Mouse (Mus musculus): Measurements from ENCODE around the gene Vgll4. TPM values are rescaled to one million over a fixed set of nuclear protein-coding genes. Genes with fewer than 3 reads are reported as not detected.

Vgll4 gene
- polyA plus RNA-seq, 1 experiment from 2014 or later, result 66.2 TPM

DNA sequence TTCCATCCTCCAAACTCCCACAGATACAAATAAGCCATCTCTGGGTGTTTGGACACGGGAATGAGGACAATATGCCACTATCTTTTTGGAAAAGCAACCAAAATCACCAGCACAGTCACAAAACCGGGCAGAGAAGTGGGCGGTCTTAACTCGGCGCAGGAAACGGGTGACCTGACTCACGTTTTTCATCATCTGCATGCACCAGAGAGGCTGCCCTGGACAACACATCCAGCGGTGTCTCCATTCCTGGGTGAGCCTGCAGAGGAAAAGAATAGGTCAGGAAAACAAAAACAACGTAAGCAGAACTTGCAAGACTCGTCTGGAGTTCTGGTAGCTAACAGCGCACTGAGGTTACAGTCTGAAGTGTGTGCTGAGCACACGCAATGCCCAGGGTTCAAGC is 12.0 kb downstream of the Vgll4 start:
- Histone ChIP-seq H3K4me2 (replicated peaks) (no peak overlapping the region), H3K4me1 (replicated peaks) (peaks cover under 1% of the 10 kb centered on the region; the same call in 1 of the 2 replicates), H3K27me3 (0 out of 2 replicates have a peak, but pooled peaks cover 6% of the 10 kb centered on the region), H3K9me3 (no peaks in the 10 kb centered on the region), H3K9ac (replicated peaks) (no peak overlapping the region), H3K36me3 (no peaks in the 10 kb centered on the region), H3K4me3 (replicated peaks) (no peak overlapping the region), H3K27ac (no peak overlapping the region)
- WGBS, result 80% methylated on average over 12 of the region's 12 CpGs
- ATAC-seq, result no peak

DNA sequence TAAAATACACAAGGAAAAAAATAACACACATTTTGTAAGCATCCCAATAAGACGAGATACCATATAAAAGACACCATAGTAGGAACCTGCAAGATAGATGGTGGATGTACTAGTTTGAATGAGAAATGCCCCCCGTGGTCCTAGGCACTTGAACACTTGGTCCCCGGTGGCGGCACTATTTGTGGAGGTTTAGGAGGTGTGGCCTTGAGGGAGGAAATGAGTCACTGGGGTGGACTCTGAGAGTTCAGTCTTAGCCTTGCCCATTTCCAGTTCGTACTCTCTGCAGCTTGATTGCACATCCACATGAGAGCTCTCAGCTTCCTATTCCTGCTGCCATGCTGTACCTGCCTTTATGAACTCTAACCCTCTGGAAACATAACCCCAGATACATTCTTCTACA is 15.3 kb downstream of the Vgll4 start:
- no peak overlapping the region for H3K4me2 ChIP-seq (replicated peaks)
- no peak for ATAC-seq
- H3K36me3 ChIP-seq, result no peaks in the 10 kb centered on the region
- WGBS, result 87% methylated on average over 5 of the region's 5 CpGs
- H3K9me3 ChIP-seq, result no peaks in the 10 kb centered on the region
- H3K4me3 ChIP-seq (replicated peaks), result no peak overlapping the region
- H3K27me3 ChIP-seq, result 0 out of 2 replicates have a peak, but pooled peaks cover 6% of the 10 kb centered on the region
- H3K9ac ChIP-seq (replicated peaks), result no peak overlapping the region
- H3K27ac ChIP-seq, result no peak overlapping the region
- H3K4me1 ChIP-seq (replicated peaks), result peaks cover 8% of the 10 kb centered on the region; the same call in 1 of the 2 replicates

DNA sequence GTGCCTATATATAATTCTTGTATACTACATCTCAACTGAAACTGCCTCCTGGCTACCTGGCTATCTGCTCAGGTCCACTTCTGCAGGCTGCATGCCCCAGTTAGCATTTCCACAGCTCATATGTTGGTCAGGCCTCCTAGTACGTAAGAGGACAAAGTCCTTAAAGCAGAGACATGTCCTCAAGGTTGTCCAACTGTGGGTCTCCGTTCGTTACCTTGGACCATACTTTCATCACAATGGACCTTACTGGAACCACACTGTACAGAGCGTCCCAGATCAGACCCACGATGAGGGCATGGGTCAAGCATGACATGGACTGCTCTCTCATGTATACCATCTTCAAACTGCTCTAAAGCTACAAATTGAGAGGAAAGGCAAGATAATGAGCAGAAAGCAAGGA is 16.2 kb downstream of the Vgll4 start:
- no peak overlapping the region for H3K27ac ChIP-seq
- 93% methylated on average over 5 of the region's 5 CpGs for WGBS
- peaks cover 8% of the 10 kb centered on the region; the same call in 1 of the 2 replicates for H3K4me1 ChIP-seq (replicated peaks)
- ATAC-seq, result no peak
- H3K4me3 ChIP-seq (replicated peaks), result no peak overlapping the region
- H3K4me2 ChIP-seq (replicated peaks), result no peak overlapping the region
- H3K36me3 ChIP-seq, result no peaks in the 10 kb centered on the region
- 0 out of 2 replicates have a peak, but pooled peaks cover 3% of the 10 kb centered on the region for H3K27me3 ChIP-seq
- H3K9me3 ChIP-seq, result no peaks in the 10 kb centered on the region
- H3K9ac ChIP-seq (replicated peaks), result no peak overlapping the region

DNA sequence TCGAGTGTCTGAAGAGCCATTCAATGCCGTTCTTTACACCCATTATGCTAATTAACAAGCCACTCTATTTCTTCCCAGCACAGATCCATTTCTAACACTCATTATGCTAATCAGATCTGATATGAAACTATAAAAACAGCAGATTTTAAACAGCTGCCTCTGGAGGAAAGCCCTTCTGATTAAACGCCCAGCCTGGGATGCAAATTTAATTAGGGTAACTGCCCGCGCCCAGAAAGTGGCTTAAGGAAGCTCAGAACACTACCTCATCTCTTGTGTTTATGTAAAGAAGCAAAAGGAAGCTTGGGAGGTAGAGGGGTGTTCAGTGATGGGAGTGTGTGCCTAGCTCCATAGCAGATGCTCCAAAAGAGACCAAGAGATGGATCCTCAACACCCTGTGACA is 17.4 kb downstream of the Vgll4 start:
- 31% methylated on average over 5 of the region's 5 CpGs for WGBS
- peak; percentile 63 for ATAC-seq

DNA sequence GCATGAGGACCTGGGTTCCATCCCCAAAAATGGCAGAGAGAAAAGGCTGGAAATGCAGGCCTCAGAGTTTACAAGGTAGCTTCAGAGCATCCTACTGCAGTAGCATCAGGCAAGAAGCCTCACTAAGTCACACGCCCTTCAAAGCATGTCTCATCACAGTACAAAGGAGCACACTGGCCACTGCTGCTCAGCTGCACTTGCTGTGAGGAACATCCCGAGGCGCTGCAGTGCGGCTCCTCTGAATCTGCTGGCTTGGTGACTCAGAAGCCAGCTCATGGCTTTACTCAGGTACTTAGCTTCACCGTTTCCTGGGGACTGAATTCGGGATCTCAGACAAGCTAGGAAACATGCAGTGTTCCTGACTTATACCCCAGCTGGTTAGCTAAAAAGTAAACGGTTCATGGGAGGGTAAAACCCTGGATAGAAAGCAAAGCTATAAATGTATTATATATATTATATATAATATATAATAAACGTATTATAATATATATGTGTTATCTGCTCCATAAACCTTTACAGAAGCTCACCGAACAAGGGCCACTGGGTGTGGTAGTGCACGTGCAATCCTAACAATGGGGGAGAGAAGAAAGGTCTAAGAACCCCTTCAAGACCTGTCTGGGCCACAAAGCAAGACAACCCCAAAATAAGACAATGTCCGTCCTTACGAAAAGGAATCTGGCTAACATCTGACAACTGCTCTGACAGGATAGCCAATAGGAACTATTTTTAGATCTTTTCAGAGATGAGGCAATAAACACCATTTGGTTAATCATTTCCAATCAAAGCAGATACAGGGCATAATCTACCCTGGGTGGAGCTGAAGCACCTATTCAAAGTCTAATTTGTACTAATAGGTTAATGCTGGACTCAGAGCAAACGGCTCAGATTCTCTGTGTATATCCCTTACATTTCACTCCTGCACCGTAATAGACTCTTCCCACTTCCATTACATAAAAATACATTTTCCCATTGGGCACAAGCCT is 25.0 kb downstream of the Vgll4 start:
- H3K4me3 ChIP-seq (replicated peaks), result no peak overlapping the region
- 86% methylated on average over 14 of the region's 14 CpGs for WGBS
- H3K27ac ChIP-seq, result no peak overlapping the region
- H3K4me1 ChIP-seq (replicated peaks), result no peaks in the 10 kb centered on the region
- H3K4me2 ChIP-seq (replicated peaks), result no peak overlapping the region
- H3K9ac ChIP-seq (replicated peaks), result no peak overlapping the region
- no peaks in the 10 kb centered on the region for H3K27me3 ChIP-seq
- no peaks in the 10 kb centered on the region for H3K36me3 ChIP-seq
- H3K9me3 ChIP-seq, result no peaks in the 10 kb centered on the region
- no peak for ATAC-seq

More for the DNA sequence above, 17.4 kb downstream of the Vgll4 start:
- H3K4me1 ChIP-seq (replicated peaks), result peaks cover 8% of the 10 kb centered on the region; the same call in 1 of the 2 replicates
- H3K27me3 ChIP-seq, result 0 out of 2 replicates have a peak, but pooled peaks cover 2% of the 10 kb centered on the region
- H3K9me3 ChIP-seq, result no peaks in the 10 kb centered on the region
- no peaks in the 10 kb centered on the region for H3K36me3 ChIP-seq
- H3K9ac ChIP-seq (replicated peaks), result no peak overlapping the region
- no peak overlapping the region for H3K4me2 ChIP-seq (replicated peaks)
- peak overlapping the region; percentile 44; the same call in 1 of the 2 replicates for H3K27ac ChIP-seq
- H3K4me3 ChIP-seq (replicated peaks), result no peak overlapping the region

DNA sequence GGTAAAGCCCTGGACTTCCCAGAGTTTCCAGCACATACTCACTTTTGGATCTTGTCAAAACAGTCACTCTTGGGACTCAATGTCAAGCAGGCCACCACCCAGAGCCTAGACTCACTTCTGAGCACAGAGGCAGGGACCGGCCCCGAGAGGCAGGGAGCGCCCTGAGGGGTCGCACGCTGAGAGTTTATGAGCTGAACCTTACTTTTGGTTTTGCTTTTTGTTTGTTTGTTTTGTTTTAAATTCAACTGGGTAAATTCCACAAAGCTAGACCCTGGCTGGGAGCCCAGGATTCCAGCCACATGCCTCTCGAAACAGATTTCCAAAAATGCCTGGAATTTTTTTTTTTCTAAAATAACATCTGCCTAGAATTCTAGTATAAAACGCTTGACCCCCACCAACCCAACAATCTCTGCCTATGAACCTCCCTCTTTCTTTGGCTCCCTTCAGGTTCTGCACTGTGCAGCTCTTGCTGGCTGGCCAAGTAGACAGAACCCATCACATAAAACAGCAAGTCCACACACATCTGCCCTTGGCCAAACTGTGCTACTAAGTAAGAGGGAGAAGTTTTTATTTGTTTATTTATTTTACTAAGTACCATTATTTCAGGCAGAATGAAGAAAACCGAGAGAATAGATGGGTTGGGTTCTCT is 28.5 kb downstream of the Vgll4 start:
- no peak overlapping the region for H3K4me2 ChIP-seq (replicated peaks)
- WGBS, result 83% methylated on average over 8 of the region's 8 CpGs
- no peaks in the 10 kb centered on the region for H3K27me3 ChIP-seq
- H3K9ac ChIP-seq (replicated peaks), result no peak overlapping the region
- H3K27ac ChIP-seq, result no peak overlapping the region
- ATAC-seq, result no peak
- H3K4me3 ChIP-seq (replicated peaks), result no peak overlapping the region
- no peaks in the 10 kb centered on the region for H3K36me3 ChIP-seq
- no peaks in the 10 kb centered on the region for H3K4me1 ChIP-seq (replicated peaks)
- no peaks in the 10 kb centered on the region for H3K9me3 ChIP-seq

DNA sequence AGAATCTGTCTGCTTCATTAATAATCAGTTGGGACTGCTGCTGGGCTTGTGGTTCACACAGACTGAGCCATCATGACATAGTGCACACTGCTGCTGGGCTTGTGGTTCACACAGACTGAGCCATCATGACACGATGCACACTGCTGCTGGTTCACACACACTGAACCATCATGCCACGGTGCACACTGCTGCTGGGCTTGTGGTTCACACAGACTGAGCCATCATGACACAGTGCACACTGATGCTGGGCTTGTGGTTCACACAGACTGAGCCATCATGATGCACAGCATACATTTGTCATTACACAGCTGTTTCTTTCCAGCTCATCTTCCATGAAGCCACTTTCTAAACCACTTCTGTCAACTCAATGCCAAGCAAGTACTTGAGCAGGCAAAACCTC is 30.1 kb downstream of the Vgll4 start:
- H3K27ac ChIP-seq, result no peak overlapping the region
- no peak overlapping the region for H3K4me3 ChIP-seq (replicated peaks)
- H3K4me1 ChIP-seq (replicated peaks), result no peaks in the 10 kb centered on the region
- H3K4me2 ChIP-seq (replicated peaks), result no peak overlapping the region
- 91% methylated on average over 2 of the region's 2 CpGs for WGBS
- ATAC-seq, result no peak
- H3K9ac ChIP-seq (replicated peaks), result no peak overlapping the region
- no peaks in the 10 kb centered on the region for H3K27me3 ChIP-seq
- H3K9me3 ChIP-seq, result no peaks in the 10 kb centered on the region
- H3K36me3 ChIP-seq, result no peaks in the 10 kb centered on the region

DNA sequence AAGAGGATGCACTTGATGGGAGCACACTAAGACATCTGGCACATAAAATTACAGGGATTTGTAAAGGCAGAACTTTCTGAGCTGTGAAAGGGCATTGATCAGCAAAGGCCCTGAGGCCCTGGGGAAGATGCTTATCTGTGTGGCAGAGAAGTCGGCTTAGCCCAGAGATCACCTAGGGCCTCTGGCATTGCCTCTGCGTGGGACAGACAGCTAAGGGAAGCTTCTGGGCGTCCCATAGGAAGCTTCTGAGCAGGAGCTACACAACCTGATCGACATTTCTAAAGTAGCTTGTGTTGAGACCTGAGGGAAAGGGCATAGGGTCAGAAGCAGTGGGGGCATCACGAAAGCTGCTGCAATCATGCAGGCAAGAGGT is 32.9 kb downstream of the Vgll4 start:
- Histone ChIP-seq H3K9ac (replicated peaks) (no peak overlapping the region), H3K4me1 (replicated peaks) (no peaks in the 10 kb centered on the region), H3K4me3 (replicated peaks) (no peak overlapping the region), H3K36me3 (no peaks in the 10 kb centered on the region), H3K4me2 (replicated peaks) (no peak overlapping the region), H3K27me3 (no peaks in the 10 kb centered on the region), H3K9me3 (no peaks in the 10 kb centered on the region), H3K27ac (no peak overlapping the region)
- no peak for ATAC-seq
- 83% methylated on average over 5 of the region's 5 CpGs for WGBS

DNA sequence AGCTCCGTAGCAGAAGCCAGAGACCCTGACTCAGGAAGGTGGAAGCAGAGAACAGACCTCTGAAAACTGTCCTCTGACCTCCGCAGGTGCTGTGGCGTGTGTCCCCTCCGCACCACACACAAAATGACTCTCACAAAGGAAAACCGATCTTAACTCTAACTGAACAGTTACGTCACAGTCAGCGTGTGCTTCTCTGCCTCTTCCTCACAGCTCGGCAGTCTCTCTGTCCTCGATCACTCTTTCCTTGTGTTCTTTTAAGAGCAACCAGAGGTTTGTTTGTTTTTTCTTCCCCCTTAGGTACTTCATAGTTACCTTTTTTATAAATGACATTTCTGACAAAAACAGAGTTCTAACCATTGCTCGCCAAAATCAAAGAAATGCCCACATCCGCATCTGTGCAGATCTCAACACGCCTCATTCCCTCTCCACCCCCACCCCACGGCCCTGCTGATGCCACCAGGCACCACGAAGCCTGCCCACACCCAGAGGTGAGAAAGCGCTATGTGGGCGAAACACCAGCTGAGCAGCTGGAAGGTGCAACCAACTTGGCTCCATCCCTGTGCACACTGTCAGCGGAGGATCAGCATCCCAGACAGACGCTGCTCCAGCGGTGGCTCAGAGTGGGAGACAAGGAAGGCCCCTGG is 33.4 kb downstream of the Vgll4 start:
- 87% methylated on average over 19 of the region's 19 CpGs for WGBS
- Histone ChIP-seq H3K36me3 (no peaks in the 10 kb centered on the region), H3K27ac (no peak overlapping the region), H3K4me1 (replicated peaks) (peaks cover 5% of the 10 kb centered on the region), H3K4me2 (replicated peaks) (no peak overlapping the region), H3K27me3 (no peaks in the 10 kb centered on the region), H3K9ac (replicated peaks) (no peak overlapping the region), H3K4me3 (replicated peaks) (no peak overlapping the region), H3K9me3 (no peaks in the 10 kb centered on the region)
- no peak for ATAC-seq

DNA sequence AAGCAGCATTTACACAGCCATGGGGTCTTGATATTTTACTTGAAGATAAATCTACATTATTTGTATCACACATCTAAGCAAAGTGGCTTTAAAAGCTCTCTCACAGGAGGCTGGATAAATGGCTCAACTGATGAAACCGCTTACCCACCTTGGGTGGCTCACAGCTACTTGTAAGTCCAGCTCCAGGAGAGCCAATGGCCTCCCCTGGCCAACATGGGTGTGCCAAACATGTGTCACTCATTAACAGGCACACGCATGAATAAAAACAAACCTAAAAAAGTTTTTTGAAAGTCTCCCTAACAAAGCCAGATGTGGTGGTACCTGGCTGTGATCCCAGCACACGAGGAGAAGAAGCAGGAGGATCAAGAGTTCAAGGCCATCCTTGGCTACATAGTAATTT is 34.4 kb downstream of the Vgll4 start:
- H3K4me2 ChIP-seq (replicated peaks), result no peak overlapping the region
- no peak for ATAC-seq
- WGBS, result 84% methylated on average over 3 of the region's 3 CpGs
- no peaks in the 10 kb centered on the region for H3K9me3 ChIP-seq
- no peak overlapping the region for H3K9ac ChIP-seq (replicated peaks)
- H3K36me3 ChIP-seq, result no peaks in the 10 kb centered on the region
- no peak overlapping the region for H3K27ac ChIP-seq
- H3K4me3 ChIP-seq (replicated peaks), result no peak overlapping the region
- no peaks in the 10 kb centered on the region for H3K27me3 ChIP-seq
- peaks cover 11% of the 10 kb centered on the region for H3K4me1 ChIP-seq (replicated peaks)

DNA sequence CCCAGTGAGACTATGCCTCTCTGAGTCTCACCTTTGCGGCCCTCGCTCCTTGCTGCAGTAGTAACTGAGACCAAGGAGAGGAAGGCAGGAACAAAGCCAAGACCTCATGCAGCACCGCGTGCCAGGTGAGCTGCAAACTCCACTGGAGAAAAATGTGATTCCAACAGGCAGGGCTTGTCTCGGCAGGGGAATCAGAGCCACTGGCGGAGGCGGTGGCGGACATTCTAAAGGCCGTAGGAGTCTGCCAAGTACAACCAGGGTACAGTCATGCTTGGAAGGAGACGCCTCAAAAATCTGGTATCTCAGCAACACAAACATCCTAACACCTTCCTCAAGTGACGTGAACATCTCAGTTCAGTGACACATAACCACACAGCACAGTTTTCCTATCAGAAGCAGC is 35.7 kb downstream of the Vgll4 start:
- H3K4me3 ChIP-seq (replicated peaks), result no peak overlapping the region
- no peak for ATAC-seq
- no peaks in the 10 kb centered on the region for H3K9me3 ChIP-seq
- no peak overlapping the region for H3K27ac ChIP-seq
- peaks cover 15% of the 10 kb centered on the region for H3K4me1 ChIP-seq (replicated peaks)
- 86% methylated on average over 11 of the region's 11 CpGs for WGBS
- no peaks in the 10 kb centered on the region for H3K27me3 ChIP-seq
- no peak overlapping the region for H3K9ac ChIP-seq (replicated peaks)
- no peaks in the 10 kb centered on the region for H3K36me3 ChIP-seq
- no peak overlapping the region for H3K4me2 ChIP-seq (replicated peaks)

DNA sequence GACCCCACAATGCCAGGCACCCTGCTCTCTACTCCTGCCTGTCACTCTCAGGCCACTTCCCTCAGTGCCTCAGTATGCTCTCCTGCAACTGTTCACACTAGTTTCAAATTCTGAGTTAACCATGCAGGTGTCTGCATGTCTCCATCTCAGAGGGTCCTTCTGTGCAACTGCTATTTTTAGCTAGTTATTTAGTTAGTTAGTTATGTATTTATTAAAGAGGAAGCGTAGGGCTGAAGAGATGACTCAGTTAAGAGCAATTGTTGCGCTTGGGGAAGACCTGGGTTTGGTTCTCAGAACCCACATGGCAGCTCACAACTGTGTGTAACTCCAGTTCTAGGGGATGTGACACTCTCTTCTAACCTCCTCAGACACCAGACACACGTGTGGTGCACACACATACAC is 36.8 kb downstream of the Vgll4 start:
- Histone ChIP-seq H3K9ac (replicated peaks) (no peak overlapping the region), H3K27ac (no peak overlapping the region), H3K9me3 (no peaks in the 10 kb centered on the region), H3K36me3 (no peaks in the 10 kb centered on the region), H3K27me3 (no peaks in the 10 kb centered on the region), H3K4me2 (replicated peaks) (no peak overlapping the region), H3K4me3 (replicated peaks) (no peak overlapping the region), H3K4me1 (replicated peaks) (peaks cover 15% of the 10 kb centered on the region)
- ATAC-seq, result no peak
- WGBS, result 92% methylated on average over 3 of the region's 3 CpGs
